Mouse (Mus musculus): ENCODE data around the gene Smpdl3b. TPM values are rescaled to one million over a fixed set of nuclear protein-coding genes. Genes with fewer than 3 reads are reported as not detected.
A peak's percentile ranks its signal among the peaks of the same experiment; 100 is the strongest.
"Not testable (repeated sequence)": the region's sequence is repeated elsewhere in the genome, so short reads cannot be mapped to it uniquely, and the experiment has no call there.

Gene Smpdl3b
- polyA plus RNA-seq, 1 experiment from 2014 or later: 0.27 TPM

GRCm38 (mm10) chr4:132801176-132802077 lies 44.4 kb upstream of the Smpdl3b start:
- 82% methylated on average over 18 of the region's 18 CpGs for WGBS
- H3K4me2 ChIP-seq (ENCODE audit: low read depth, low read length): no peak overlapping the region
- no peak for ATAC-seq (ENCODE audit: low read depth)
- no peak overlapping the region for H3K4me3 ChIP-seq (ENCODE audit: low read depth, low read length)
- H3K36me3 ChIP-seq (ENCODE audit: control insufficient read depth, insufficient read depth, low read length): no peaks in the 10 kb centered on the region
- no peak overlapping the region for H3K27ac ChIP-seq (ENCODE audit: low read depth, low read length)
- no peaks in the 10 kb centered on the region for H3K9me3 ChIP-seq (ENCODE audit: control insufficient read depth, low read length)
- no peak overlapping the region for H3K9ac ChIP-seq (replicated peaks; ENCODE audit: low read depth, low read length)
- no peaks in the 10 kb centered on the region for H3K27me3 ChIP-seq (ENCODE audit: control insufficient read depth, insufficient read depth, low read length)
- no peaks in the 10 kb centered on the region for H3K4me1 ChIP-seq (ENCODE audit: control insufficient read depth, insufficient read depth, low read length)

- H3K9ac ChIP-seq (replicated peaks; ENCODE audit: low read depth, low read length): no peak overlapping the region
- H3K4me3 ChIP-seq (ENCODE audit: low read depth, low read length): no peak overlapping the region
- no peaks in the 10 kb centered on the region for H3K27me3 ChIP-seq (ENCODE audit: control insufficient read depth, insufficient read depth, low read length)
- WGBS: 94% methylated on average over 4 of the region's 4 CpGs
- no peaks in the 10 kb centered on the region for H3K9me3 ChIP-seq (ENCODE audit: control insufficient read depth, low read length)
- H3K4me1 ChIP-seq (ENCODE audit: control insufficient read depth, insufficient read depth, low read length): no peaks in the 10 kb centered on the region
- H3K36me3 ChIP-seq (ENCODE audit: control insufficient read depth, insufficient read depth, low read length): no peaks in the 10 kb centered on the region
- H3K27ac ChIP-seq (ENCODE audit: low read depth, low read length): no peak overlapping the region
- ATAC-seq (ENCODE audit: low read depth): no peak
- H3K4me2 ChIP-seq (ENCODE audit: low read depth, low read length): no peak overlapping the region
Observed at GRCm38 (mm10) chr4:132799845-132800244, 42.8 kb upstream of the Smpdl3b start.

DNA sequence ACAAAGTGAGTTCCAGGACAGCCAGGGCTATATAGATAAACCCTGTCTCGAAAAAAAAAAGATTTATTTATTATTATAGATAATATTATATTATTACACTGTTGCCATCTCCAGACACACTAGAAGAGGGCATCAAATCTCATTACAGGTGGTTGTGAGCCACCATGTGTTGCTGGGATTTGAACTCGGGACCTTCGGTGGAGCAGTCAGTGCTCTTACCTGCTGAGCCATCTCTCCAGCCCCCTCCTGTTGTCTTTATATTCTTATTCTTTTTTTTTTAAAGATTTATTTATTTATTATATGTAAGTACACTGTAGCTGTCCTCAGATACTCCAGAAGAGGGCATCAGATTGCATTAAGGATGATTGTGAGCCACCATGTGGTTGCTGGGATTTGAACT lies 41.6 kb upstream of the Smpdl3b start:
- H3K27ac ChIP-seq (ENCODE audit: low read depth, low read length); H3K9me3 ChIP-seq (ENCODE audit: control insufficient read depth, low read length); H3K36me3 ChIP-seq (ENCODE audit: control insufficient read depth, insufficient read depth, low read length); H3K27me3 ChIP-seq (ENCODE audit: control insufficient read depth, insufficient read depth, low read length); H3K4me3 ChIP-seq (ENCODE audit: low read depth, low read length); ATAC-seq (ENCODE audit: low read depth); H3K4me2 ChIP-seq (ENCODE audit: low read depth, low read length); H3K4me1 ChIP-seq (ENCODE audit: control insufficient read depth, insufficient read depth, low read length); H3K9ac ChIP-seq (replicated peaks; ENCODE audit: low read depth, low read length): not testable (repeated sequence)
- 83% methylated on average over 3 of the region's 3 CpGs for WGBS

DNA sequence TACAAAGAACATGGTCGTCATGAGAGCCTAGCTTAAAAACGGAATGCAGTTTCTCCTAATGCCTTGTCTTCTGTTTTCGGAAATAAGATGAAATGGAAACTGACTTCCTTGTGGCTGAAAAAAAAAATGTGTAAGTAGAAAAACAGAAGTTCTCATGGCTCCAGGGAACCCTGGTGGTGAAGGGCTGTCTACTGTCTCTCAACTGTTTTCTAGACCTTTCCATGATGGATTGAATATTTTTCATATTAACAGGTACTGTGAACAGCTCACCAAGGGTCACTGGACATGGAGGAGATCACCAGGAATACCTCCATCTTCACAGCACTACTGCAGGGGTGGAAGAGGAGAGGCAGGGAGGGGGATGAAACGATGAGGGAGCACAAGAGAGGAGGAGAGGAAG lies 41.0 kb upstream of the Smpdl3b start:
- H3K27me3 ChIP-seq (ENCODE audit: control insufficient read depth, insufficient read depth, low read length): no peaks in the 10 kb centered on the region
- 79% methylated on average over 4 of the region's 4 CpGs for WGBS
- no peak overlapping the region for H3K4me3 ChIP-seq (ENCODE audit: low read depth, low read length)

DNA sequence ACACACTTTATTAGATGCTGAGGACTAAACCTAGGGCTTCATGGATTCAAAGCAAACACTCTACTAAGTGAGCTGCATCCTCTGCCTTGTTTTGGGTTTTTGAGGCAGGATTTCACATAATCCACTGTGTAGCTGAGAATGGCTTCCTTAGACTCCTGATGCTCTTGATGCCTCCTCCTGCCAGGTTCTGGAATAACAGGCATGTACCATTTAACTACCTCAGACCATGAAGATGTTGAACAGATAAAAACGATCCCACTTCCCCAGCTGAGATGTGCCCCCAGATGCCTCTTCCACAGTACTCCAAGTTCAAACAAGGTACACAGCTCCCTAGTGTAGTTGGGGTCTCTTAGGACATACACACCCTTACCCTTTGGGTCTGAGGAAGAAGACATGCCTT lies 40.4 kb upstream of the Smpdl3b start:
- no peak for ATAC-seq (ENCODE audit: low read depth)
- WGBS: 75% methylated on average over 1 of the region's 1 CpGs
- Histone ChIP-seq H3K27ac (ENCODE audit: low read depth, low read length) (no peak overlapping the region), H3K4me2 (ENCODE audit: low read depth, low read length) (no peak overlapping the region), H3K4me3 (ENCODE audit: low read depth, low read length) (no peak overlapping the region), H3K27me3 (ENCODE audit: control insufficient read depth, insufficient read depth, low read length) (no peaks in the 10 kb centered on the region), H3K36me3 (ENCODE audit: control insufficient read depth, insufficient read depth, low read length) (no peaks in the 10 kb centered on the region), H3K9me3 (ENCODE audit: control insufficient read depth, low read length) (no peaks in the 10 kb centered on the region), H3K9ac (replicated peaks; ENCODE audit: low read depth, low read length) (no peak overlapping the region), H3K4me1 (ENCODE audit: control insufficient read depth, insufficient read depth, low read length) (no peaks in the 10 kb centered on the region)

More for the DNA sequence above, 41.0 kb upstream of the Smpdl3b start:
- Histone ChIP-seq H3K9me3 (ENCODE audit: control insufficient read depth, low read length) (no peaks in the 10 kb centered on the region), H3K27ac (ENCODE audit: low read depth, low read length) (no peak overlapping the region), H3K9ac (replicated peaks; ENCODE audit: low read depth, low read length) (no peak overlapping the region), H3K36me3 (ENCODE audit: control insufficient read depth, insufficient read depth, low read length) (no peaks in the 10 kb centered on the region), H3K4me1 (ENCODE audit: control insufficient read depth, insufficient read depth, low read length) (no peaks in the 10 kb centered on the region), H3K4me2 (ENCODE audit: low read depth, low read length) (no peak overlapping the region)
- no peak for ATAC-seq (ENCODE audit: low read depth)

DNA sequence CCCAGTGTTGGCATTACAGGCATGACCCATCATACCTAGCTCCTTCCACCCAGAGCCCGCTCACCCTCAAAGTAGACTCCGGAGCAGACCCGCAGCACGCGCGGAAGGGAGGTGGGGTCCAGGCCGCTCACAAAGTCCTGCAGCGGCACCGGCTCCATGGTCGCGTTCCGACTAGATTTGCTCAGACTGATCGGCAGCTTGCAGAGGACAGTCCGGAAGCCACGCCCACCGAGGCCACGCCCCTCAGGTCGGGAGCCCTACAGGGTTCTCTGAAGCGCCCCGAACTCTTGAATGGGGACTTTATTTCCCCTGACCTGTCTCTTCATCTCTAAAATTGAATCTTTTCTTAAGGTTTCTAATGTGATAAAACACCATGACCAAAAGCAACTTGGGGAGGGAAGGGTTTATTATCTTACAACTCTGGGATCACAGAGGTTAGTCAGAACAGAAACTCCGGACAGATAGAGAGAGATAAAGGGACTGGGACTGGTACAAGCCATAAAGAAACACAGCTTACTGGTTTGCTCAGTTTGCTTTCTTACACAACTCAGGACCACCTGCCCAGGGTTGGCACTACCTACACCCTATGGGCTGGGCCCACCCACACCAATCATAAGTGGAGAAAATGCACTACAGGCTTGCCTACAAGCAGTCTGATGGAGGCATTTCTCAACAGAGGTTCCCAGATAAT lies 39.3 kb upstream of the Smpdl3b start, which contains the start of gene Themis2:
Gene Themis2 (minus strand): TSS at position 192 of the 691 bp plus-strand sequence.
- WGBS: 2% methylated on average over 21 of the region's 21 CpGs
- no peaks in the 10 kb centered on the region for H3K36me3 ChIP-seq (ENCODE audit: control insufficient read depth, insufficient read depth, low read length)
- ATAC-seq (ENCODE audit: low read depth): no peak

DNA sequence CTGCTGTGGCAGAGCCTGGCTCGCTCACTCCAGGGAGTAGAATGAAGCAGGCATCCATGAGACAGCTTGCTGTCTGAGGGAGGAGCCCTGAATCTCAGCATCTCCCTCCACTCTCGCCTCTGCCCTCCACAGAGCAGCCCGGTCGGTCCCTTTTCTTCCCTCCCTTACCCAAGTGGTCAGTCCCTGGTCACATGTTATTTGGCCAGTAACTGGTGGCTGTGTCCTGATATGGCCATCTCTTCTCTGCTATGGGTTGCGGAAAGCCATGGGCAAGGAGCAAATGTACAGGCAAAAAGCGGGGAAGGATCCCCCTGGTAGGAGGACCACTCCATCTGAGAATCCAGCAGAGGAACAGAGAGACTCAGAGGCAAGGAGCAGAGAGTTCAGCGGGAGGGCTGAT lies 38.1 kb upstream of the Smpdl3b start:
- Histone ChIP-seq H3K27me3 (ENCODE audit: control insufficient read depth, insufficient read depth, low read length) (no peaks in the 10 kb centered on the region), H3K36me3 (ENCODE audit: control insufficient read depth, insufficient read depth, low read length) (no peaks in the 10 kb centered on the region), H3K9ac (replicated peaks; ENCODE audit: low read depth, low read length) (no peak overlapping the region), H3K27ac (ENCODE audit: low read depth, low read length) (no peak overlapping the region), H3K9me3 (ENCODE audit: control insufficient read depth, low read length) (no peaks in the 10 kb centered on the region), H3K4me2 (ENCODE audit: low read depth, low read length) (no peak overlapping the region), H3K4me3 (ENCODE audit: low read depth, low read length) (no peak overlapping the region), H3K4me1 (ENCODE audit: control insufficient read depth, insufficient read depth, low read length) (no peaks in the 10 kb centered on the region)
- WGBS: 61% methylated on average over 7 of the region's 7 CpGs
- no peak for ATAC-seq (ENCODE audit: low read depth)

More for the DNA sequence above, 39.3 kb upstream of the Smpdl3b start, which contains the start of gene Themis2:
- no peaks in the 10 kb centered on the region for H3K9me3 ChIP-seq (ENCODE audit: control insufficient read depth, low read length)
- peak within 1 kb of the TSS; percentile 8; the same call in 1 of the 2 replicates for H3K4me3 ChIP-seq (ENCODE audit: low read depth, low read length)
- peak within 1 kb of the TSS; percentile 43 for H3K4me2 ChIP-seq (ENCODE audit: low read depth, low read length)
- no peaks in the 10 kb centered on the region for H3K27me3 ChIP-seq (ENCODE audit: control insufficient read depth, insufficient read depth, low read length)
- H3K4me1 ChIP-seq (ENCODE audit: control insufficient read depth, insufficient read depth, low read length): no peaks in the 10 kb centered on the region
- H3K27ac ChIP-seq (ENCODE audit: low read depth, low read length): no peak within 1 kb of the TSS
- no peak within 1 kb of the TSS for H3K9ac ChIP-seq (replicated peaks; ENCODE audit: low read depth, low read length)

DNA sequence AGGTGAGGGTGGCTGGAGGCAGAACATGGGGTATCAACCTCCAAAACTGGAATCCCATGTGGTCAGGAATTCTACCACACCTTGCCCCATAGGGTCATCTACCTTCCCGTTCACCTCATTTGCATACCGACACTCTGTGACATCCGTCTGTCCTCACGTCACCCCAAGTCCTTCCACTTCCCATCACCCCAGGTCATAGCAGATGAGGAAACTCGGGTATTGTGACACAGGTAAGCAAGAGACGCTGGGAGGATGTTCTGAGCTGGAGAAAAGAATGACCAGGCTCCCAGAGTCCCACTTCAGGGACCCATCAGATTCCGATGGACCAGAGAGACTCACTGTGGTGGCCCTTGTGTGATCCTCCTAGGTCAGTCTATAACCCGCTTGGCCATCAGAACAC lies 37.7 kb upstream of the Smpdl3b start:
- H3K4me2 ChIP-seq (ENCODE audit: low read depth, low read length): no peak overlapping the region
- H3K4me3 ChIP-seq (ENCODE audit: low read depth, low read length): no peak overlapping the region
- H3K27me3 ChIP-seq (ENCODE audit: control insufficient read depth, insufficient read depth, low read length): no peaks in the 10 kb centered on the region
- no peak overlapping the region for H3K9ac ChIP-seq (replicated peaks; ENCODE audit: low read depth, low read length)
- no peaks in the 10 kb centered on the region for H3K9me3 ChIP-seq (ENCODE audit: control insufficient read depth, low read length)
- H3K27ac ChIP-seq (ENCODE audit: low read depth, low read length): no peak overlapping the region
- no peak for ATAC-seq (ENCODE audit: low read depth)
- no peaks in the 10 kb centered on the region for H3K36me3 ChIP-seq (ENCODE audit: control insufficient read depth, insufficient read depth, low read length)
- WGBS: 86% methylated on average over 8 of the region's 8 CpGs
- no peaks in the 10 kb centered on the region for H3K4me1 ChIP-seq (ENCODE audit: control insufficient read depth, insufficient read depth, low read length)

GRCm38 (mm10) chr4:132794028-132794427 lies 37.0 kb upstream of the Smpdl3b start:
- no peak overlapping the region for H3K4me3 ChIP-seq (ENCODE audit: low read depth, low read length)
- no peaks in the 10 kb centered on the region for H3K36me3 ChIP-seq (ENCODE audit: control insufficient read depth, insufficient read depth, low read length)
- 73% methylated on average over 9 of the region's 9 CpGs for WGBS
- H3K9ac ChIP-seq (replicated peaks; ENCODE audit: low read depth, low read length): no peak overlapping the region
- no peaks in the 10 kb centered on the region for H3K9me3 ChIP-seq (ENCODE audit: control insufficient read depth, low read length)
- H3K27me3 ChIP-seq (ENCODE audit: control insufficient read depth, insufficient read depth, low read length): no peaks in the 10 kb centered on the region
- no peak overlapping the region for H3K4me2 ChIP-seq (ENCODE audit: low read depth, low read length)
- no peak for ATAC-seq (ENCODE audit: low read depth)
- no peaks in the 10 kb centered on the region for H3K4me1 ChIP-seq (ENCODE audit: control insufficient read depth, insufficient read depth, low read length)
- H3K27ac ChIP-seq (ENCODE audit: low read depth, low read length): no peak overlapping the region

All from neural tube, embryonic 14.5 days (tissue).